Mouse (Mus musculus) CH12.LX (cell line): Measurements from ENCODE around the gene Zfp473. TPM values are rescaled to one million over a fixed set of nuclear protein-coding genes. Genes with fewer than 3 reads are reported as not detected.
"Not testable (repeated sequence)": the region's sequence is repeated elsewhere in the genome, so short reads cannot be mapped to it uniquely, and the experiment has no call there.

Experiments
- DNase-seq: peaks from one replicate; pipeline ENCODE4 v3.0.0-alpha.2; 2013; ENCODE audit errors: extremely low read depth
- H3K27ac ChIP-seq: 2 replicates; pipeline ENCODE4 v1.5.1; 2012; ENCODE audit warnings: low read depth, mild to moderate bottlenecking, control low read depth, moderate library complexity; ENCODE audit not compliant: insufficient read depth
- H3K27me3 ChIP-seq: replicated peaks from 2 replicates; pipeline ENCODE3; 2012; ENCODE audit warnings: inconsistent platforms
- H3K36me3 ChIP-seq, 2 experiments: replicated peaks in 1 of 2; 2 replicates each; pipeline versions ENCODE3 to v1.6.1; 2012; ENCODE audit warnings: inconsistent platforms in 1 of 2, low read length in 1 of 2, mild to moderate bottlenecking in 1 of 2, mixed read lengths in 1 of 2, moderate library complexity in 1 of 2; ENCODE audit not compliant: control insufficient read depth in 1 of 2, insufficient read depth in 1 of 2
- H3K4me1 ChIP-seq, 2 experiments: 2 replicates each; pipeline ENCODE4 v1.6.1; 2012; ENCODE audit warnings: inconsistent platforms in 1 of 2, moderate library complexity in 1 of 2; ENCODE audit not compliant: insufficient read depth in 2 of 2, control insufficient read depth in 1 of 2
- H3K4me2 ChIP-seq: 2 replicates; pipeline ENCODE4 v1.6.1; 2012; ENCODE audit warnings: low read depth, mild to moderate bottlenecking, control low read depth; ENCODE audit not compliant: poor library complexity, insufficient read depth, severe bottlenecking
- H3K4me3 ChIP-seq, 3 experiments: fragments of 150-350 bp in 1 of 3; sonication (generic) in 1 of 3; replicated peaks in 1 of 3; 2 replicates each; pipeline versions ENCODE3 to v1.5.1; 2011 to 2012; ENCODE audit warnings: low read depth in 2 of 3, low read length in 2 of 3, mild to moderate bottlenecking in 2 of 3, moderate library complexity in 2 of 3, control low read depth in 1 of 3, improper control_type of control experiment in 1 of 3, inconsistent platforms in 1 of 3, mixed read lengths in 1 of 3; ENCODE audit not compliant: poor library complexity in 1 of 3
- H3K79me2 ChIP-seq: replicated peaks from 2 replicates; pipeline ENCODE4 v1.6.1; 2012; ENCODE audit warnings: mild to moderate bottlenecking, moderate library complexity; ENCODE audit not compliant: control insufficient read depth, poor library complexity, insufficient read depth, severe bottlenecking; ENCODE audit errors: extremely low read depth
- H3K9ac ChIP-seq: 2 replicates; pipeline ENCODE4 v1.6.1; 2012; ENCODE audit warnings: low read depth, mild to moderate bottlenecking, control low read depth, moderate library complexity; ENCODE audit not compliant: insufficient read depth
- H3K9me3 ChIP-seq: replicated peaks from 2 replicates; pipeline ENCODE3; 2012; ENCODE audit warnings: low read length, inconsistent platforms, mixed read lengths
- CHD1 ChIP-seq: IDR thresholded peaks from 2 replicates; pipeline ENCODE4 v1.6.1; 2012; ENCODE audit warnings: low read depth, low read length, improper control_type of control experiment, inconsistent platforms
- CTCF ChIP-seq, 2 experiments: IDR thresholded peaks in 1 of 2; conservative IDR thresholded peaks in 1 of 2; 2 replicates each; pipeline ENCODE4 v1.5.1; 2011 to 2012; ENCODE audit warnings: low read depth in 2 of 2, low read length in 2 of 2, improper control_type of control experiment in 1 of 2, inconsistent platforms in 1 of 2, mild to moderate bottlenecking in 1 of 2, moderate library complexity in 1 of 2
- E2F4 ChIP-seq: IDR thresholded peaks from 2 replicates; pipeline ENCODE4 v1.6.1; 2011; ENCODE audit warnings: low read depth, low read length, improper control_type of control experiment; ENCODE audit not compliant: insufficient replicate concordance
- EP300 ChIP-seq: IDR thresholded peaks from 2 replicates; pipeline ENCODE4 v1.6.1; 2011; ENCODE audit warnings: low read length, improper control_type of control experiment
- ETS1 ChIP-seq: conservative IDR thresholded peaks from 2 replicates; pipeline ENCODE4 v1.6.1; 2012; ENCODE audit warnings: low read depth, mild to moderate bottlenecking, inconsistent platforms, low read length, improper control_type of control experiment, moderate library complexity
- JUN ChIP-seq: IDR thresholded peaks from 2 replicates; pipeline ENCODE4 v1.6.1; 2011; ENCODE audit warnings: low read depth, mild to moderate bottlenecking, low read length, improper control_type of control experiment, moderate library complexity; ENCODE audit not compliant: insufficient read depth
- JUND ChIP-seq: conservative IDR thresholded peaks from 2 replicates; pipeline ENCODE4 v1.6.1; 2011; ENCODE audit warnings: low read depth, low read length, improper control_type of control experiment
- POLR2A ChIP-seq: IDR thresholded peaks from 2 replicates; pipeline ENCODE4 v1.6.1; 2011; ENCODE audit warnings: low read depth, mild to moderate bottlenecking, improper control_type of control experiment, low read length
- UBTF ChIP-seq: IDR thresholded peaks from 2 replicates; pipeline ENCODE4 v1.6.1; 2012; ENCODE audit warnings: low read depth, mild to moderate bottlenecking, inconsistent platforms, low read length, improper control_type of control experiment, moderate library complexity
- ZC3H11A ChIP-seq: IDR thresholded peaks from 2 replicates; pipeline ENCODE4 v1.6.1; 2012; ENCODE audit warnings: low read depth, mild to moderate bottlenecking, inconsistent platforms, low read length, improper control_type of control experiment
- ZMIZ1 ChIP-seq: IDR thresholded peaks from 2 replicates; pipeline ENCODE4 v1.6.1; 2012; ENCODE audit warnings: low read depth, mild to moderate bottlenecking, inconsistent platforms, low read length, improper control_type of control experiment
- dilution Hi-C: fragments of 300-500 bp; cut with MboI; formaldehyde crosslinking; loops from 2 replicates; pipeline ENCODE4 v1.14.3; 2020; ENCODE audit warnings: low sequenced_read_pairs; ENCODE audit not compliant: extremely low pct_unique_long_range_greater_than_20kb, extremely low pct_ligation_motif_present
- in situ Hi-C: fragments of 300-500 bp; cut with MboI; formaldehyde crosslinking; loops from 3 replicates; pipeline ENCODE4 v1.14.3; 2019; ENCODE audit warnings: low sequenced_read_pairs, low pct_ligation_motif_present, low pct_unique_long_range_greater_than_20kb, mixed read lengths
- polyA plus RNA-seq: library from polyadenylated mRNA; unstranded; fragments of >175 nt; gene quantifications from 2 replicates; pipeline ENCODE4 v1.2.1, GENCODE M21; 2012; ENCODE audit warnings: low read depth; ENCODE audit not compliant: insufficient read length
- total RNA-seq, 2 experiments: library from RNA; depleted of rRNA; stranded (reverse); fragments of 300-350 nt in 1 of 2; fragments of >200 nt in 1 of 2; gene quantifications; 2 replicates each; pipeline ENCODE4 v1.2.3; 2012 to 2014

The Zfp473 gene
- total and polyA plus RNA-seq, 3 experiments = 8.7 to 10.0 (median 9.3) TPM

DNA sequence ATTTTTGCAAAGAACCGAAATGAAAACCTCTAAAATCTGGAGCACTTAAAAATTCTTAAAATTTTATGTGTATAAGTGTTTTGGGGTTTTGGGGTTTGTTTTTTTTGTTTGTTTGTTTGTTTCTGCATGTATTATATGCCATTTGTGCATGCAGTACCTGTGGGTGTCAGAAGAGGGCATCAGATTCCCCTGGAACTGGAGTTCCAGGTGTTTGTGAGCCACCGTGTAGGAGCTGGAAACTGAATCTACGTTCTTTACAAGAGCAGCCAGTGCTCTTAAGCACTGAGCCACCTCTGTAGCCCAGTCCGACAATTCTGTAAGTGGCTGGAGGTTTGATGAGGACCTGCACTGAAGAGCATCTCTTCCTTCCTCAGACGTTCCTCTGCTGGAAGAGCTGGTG is 41.0 kb downstream of the Zfp473 start:
- in situ Hi-C loops = no loop called here
- Histone ChIP-seq H3K4me2 (no peak overlapping the region), H3K4me3 (no peak overlapping the region), H3K27me3 (peaks cover 3% of the 10 kb centered on the region), H3K9me3 (peaks cover 6% of the 10 kb centered on the region), H3K4me1 (no peaks in the 10 kb centered on the region), H3K36me3 (no peaks in the 10 kb centered on the region), H3K79me2 (no peaks in the 10 kb centered on the region), H3K27ac (no peak overlapping the region), H3K9ac (no peak overlapping the region)
- dilution Hi-C loops = no loop called here
- no peak for TF ChIP-seq JUN
- no peak for TF ChIP-seq UBTF
- TF ChIP-seq ETS1 = no peak
- no peak for TF ChIP-seq EP300
- TF ChIP-seq POLR2A = no peak
- TF ChIP-seq ZMIZ1 = no peak
- no peak for TF ChIP-seq CHD1
- no peak for TF ChIP-seq E2F4
- TF ChIP-seq, all 38 proteins: peak for 0
- DNase-seq = no peak

DNA sequence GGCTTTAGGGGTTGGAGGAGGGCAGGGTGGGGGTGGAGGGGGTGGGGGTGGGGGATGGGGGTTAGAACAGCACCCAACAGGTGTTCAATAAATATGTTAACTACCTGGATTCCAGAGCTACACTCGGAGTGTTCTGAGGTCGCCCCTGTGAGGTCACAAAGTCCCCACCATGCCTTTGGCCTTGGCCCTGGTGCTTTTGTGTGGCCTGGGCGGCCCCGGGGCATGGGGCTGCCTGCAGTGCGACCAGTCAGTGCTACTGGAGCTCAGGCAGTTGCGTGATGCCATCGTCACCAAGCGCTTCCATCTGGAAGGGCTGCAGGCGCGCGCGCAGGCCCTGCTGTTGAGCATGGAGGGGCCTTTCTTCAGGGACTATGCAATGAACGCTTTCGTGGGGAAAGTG is 42.3 kb downstream of the Zfp473 start, which contains the start of gene Izumo2:
Gene Izumo2 (plus strand): TSS at position 169 of the 400 bp plus-strand sequence.
- Histone ChIP-seq H3K36me3 (no peaks in the 10 kb centered on the region), H3K4me2 (no peak within 1 kb of the TSS), H3K79me2 (no peaks in the 10 kb centered on the region), H3K9me3 (peaks cover 2% of the 10 kb centered on the region), H3K9ac (no peak within 1 kb of the TSS), H3K4me3 (no peak within 1 kb of the TSS), H3K27ac (no peak within 1 kb of the TSS), H3K27me3 (peaks cover 2% of the 10 kb centered on the region), H3K4me1 (no peaks in the 10 kb centered on the region)
- in situ Hi-C loops (no loop called here), dilution Hi-C loops (no loop called here)
- TF ChIP-seq ZC3H11A (no peak), CTCF (conservative IDR thresholded peaks at IDR 0.05 in 1 of 2, IDR thresholded peaks at IDR 0.05 in 1 of 2; ENCODE audit: low read depth in 2 of 2, low read length in 2 of 2) (no peak), JUND (no peak)
- DNase-seq = no peak

DNA sequence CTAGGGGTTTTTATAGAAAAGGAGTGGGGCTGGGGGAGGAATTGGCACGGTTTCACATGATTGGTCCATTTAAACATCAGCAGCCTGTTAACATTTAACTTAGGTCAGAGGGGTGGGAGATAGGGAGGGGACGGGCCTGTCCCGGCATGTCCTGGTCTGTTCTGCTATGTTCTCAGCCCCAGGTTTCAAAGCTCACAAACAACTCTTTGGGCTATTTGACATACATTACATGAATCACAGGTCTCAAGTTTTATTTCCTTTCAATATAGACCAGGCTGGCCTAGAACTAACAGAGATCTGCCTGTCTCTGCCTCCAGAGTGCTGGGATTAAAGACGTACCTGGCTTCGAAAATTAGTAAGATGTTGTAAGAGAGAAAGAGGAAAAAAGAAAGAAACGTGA is 42.8 kb downstream of the Zfp473 start:
- H3K4me2 ChIP-seq, DNase-seq, H3K36me3 ChIP-seq, H3K9me3 ChIP-seq, in situ Hi-C loops, H3K79me2 ChIP-seq, H3K27me3 ChIP-seq, H3K4me3 ChIP-seq, dilution Hi-C loops, H3K9ac ChIP-seq, H3K27ac ChIP-seq, H3K4me1 ChIP-seq: not testable (repeated sequence)
